Mouse (Mus musculus) kidney, adult 9 months (tissue): ENCODE measurements around the gene Scnn1a.

Experiments
- DNase-seq: peaks from one replicate; pipeline ENCODE4 v3.0.0; 2022

The Scnn1a gene

GRCm38 (mm10) chr6:125363451-125364242 lies 43.2 kb downstream of the Scnn1a start:
- DNase-seq: peak; percentile 80

GRCm38 (mm10) chr6:125364448-125364847 lies 44.0 kb downstream of the Scnn1a start:
- peak; percentile 38 for DNase-seq

- no peak for DNase-seq
Observed at GRCm38 (mm10) chr6:125365522-125365921, 45.1 kb downstream of the Scnn1a start.

GRCm38 (mm10) chr6:125366133-125366532 lies 45.7 kb downstream of the Scnn1a start:
- DNase-seq: peak; percentile 40

- peak; percentile 58 for DNase-seq
Observed at GRCm38 (mm10) chr6:125367758-125368371, 47.4 kb downstream of the Scnn1a start.

GRCm38 (mm10) chr6:125377042-125377441 lies 56.6 kb downstream of the Scnn1a start:
- DNase-seq: no peak

GRCm38 (mm10) chr6:125377582-125378451 lies 57.4 kb downstream of the Scnn1a start:
- DNase-seq: peak; percentile 97

- peak; percentile 9 for DNase-seq
Observed at GRCm38 (mm10) chr6:125378621-125379020, 58.2 kb downstream of the Scnn1a start.

- DNase-seq: peak; percentile 14
Observed at GRCm38 (mm10) chr6:125379781-125380180, 59.3 kb downstream of the Scnn1a start.

GRCm38 (mm10) chr6:125380372-125381360 lies 60.2 kb downstream of the Scnn1a start, which contains the start of gene Plekhg6:
TSS of gene Plekhg6 (minus strand) at chr6:125380793.
- DNase-seq: peak; percentile 70

GRCm38 (mm10) chr6:125382024-125382423 lies 61.6 kb downstream of the Scnn1a start:
- no peak for DNase-seq

GRCm38 (mm10) chr6:125385066-125385974 lies 64.9 kb downstream of the Scnn1a start:
- DNase-seq: no peak

GRCm38 (mm10) chr6:125386080-125386479 lies 65.6 kb downstream of the Scnn1a start:
- DNase-seq: no peak

- DNase-seq: no peak
Observed at GRCm38 (mm10) chr6:125389853-125390252, 69.4 kb downstream of the Scnn1a start.
